Mouse (Mus musculus) ES-E14 (cell line): Measurements from ENCODE around the gene Zfp46.

ENCODE experiments used
- CHD2 ChIP-seq: IDR thresholded peaks from 2 replicates; pipeline ENCODE4 v1.6.1; 2014; ENCODE audit warnings: mild to moderate bottlenecking, low read depth, low read length, inconsistent platforms
- HCFC1 ChIP-seq: IDR thresholded peaks from 2 replicates; pipeline ENCODE4 v1.6.1; 2012; ENCODE audit warnings: low read length, inconsistent platforms, borderline replicate concordance; ENCODE audit not compliant: insufficient read depth
- MAFK ChIP-seq: IDR thresholded peaks from 2 replicates; pipeline ENCODE4 v1.6.1; 2014; ENCODE audit warnings: mild to moderate bottlenecking, low read depth, low read length, inconsistent platforms; ENCODE audit not compliant: insufficient read depth
- ZC3H11A ChIP-seq: IDR thresholded peaks from 2 replicates; pipeline ENCODE4 v1.6.1; 2012; ENCODE audit warnings: low read depth, mild to moderate bottlenecking, inconsistent platforms, low read length, borderline replicate concordance
- ZNF384 ChIP-seq: IDR thresholded peaks from 2 replicates; pipeline ENCODE4 v1.6.1; 2012; ENCODE audit warnings: low read depth, low read length, inconsistent platforms

GRCm38 (mm10) chr4:136245681-136246080 lies 38.8 kb upstream of the Zfp46 start:
- TF ChIP-seq MAFK (no peak), HCFC1 (no peak), CHD2 (no peak), ZC3H11A (no peak), ZNF384 (no peak)
